Mouse (Mus musculus): ENCODE measurements at regions not wholly inside any gene's neighbourhood (a gene's known extent, or its start where the extent isn't known, plus 50 kb on each side); places are given as distances from the start of the nearest gene placed in this dataset.
A peak's percentile ranks its signal among the peaks of the same experiment; 100 is the strongest.

DNA sequence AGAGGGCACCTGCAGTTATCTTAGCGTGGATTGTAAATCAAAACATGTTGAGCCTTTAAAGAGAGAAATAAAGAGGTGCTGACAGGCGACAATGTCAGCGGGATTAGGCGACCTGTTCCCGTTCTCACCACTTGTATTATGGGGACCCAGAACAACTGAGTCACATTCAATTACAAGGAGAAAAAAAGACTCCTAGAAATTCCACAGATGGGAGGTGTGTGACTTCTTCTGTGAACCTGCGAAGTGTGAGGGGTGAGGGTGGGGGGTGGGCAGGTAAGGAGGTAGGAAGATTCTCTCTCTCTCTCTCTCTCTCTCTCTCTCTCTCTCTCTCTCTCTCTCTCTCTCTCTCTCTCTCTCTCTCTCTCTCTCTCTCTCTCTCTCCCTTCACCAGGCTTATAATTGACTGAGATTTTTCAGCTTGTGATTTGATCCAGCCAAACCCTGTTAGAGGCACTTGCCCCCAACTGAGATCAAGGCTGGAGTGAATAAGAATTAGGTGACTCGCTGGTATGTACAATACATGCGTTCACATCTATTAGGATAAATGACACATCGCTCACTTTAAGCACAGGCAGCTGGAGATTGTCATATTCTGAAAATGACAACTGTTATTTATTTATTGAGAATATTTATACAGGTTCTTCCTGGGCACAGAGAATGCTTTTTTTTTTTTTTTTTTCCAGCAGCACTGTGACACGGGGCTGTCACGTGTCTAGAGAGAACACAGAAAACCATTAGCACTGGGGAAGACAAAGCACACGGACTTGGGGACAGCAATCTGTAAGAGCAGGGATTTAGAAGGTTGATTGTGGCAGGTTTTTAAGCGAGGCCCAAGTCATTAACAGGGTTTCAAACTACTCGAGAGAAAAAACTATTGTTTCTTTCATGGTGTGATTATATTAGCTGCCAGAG is 119.2 kb downstream of the Sem1 start:
- Histone ChIP-seq H3K27ac (ENCODE audit: low read length) (no peak overlapping the region; the same call in 1 of the 2 replicates), H3K4me2 (ENCODE audit: low read length) (peak overlapping the region; percentile 45), H3K9me3 (replicated peaks; ENCODE audit: control insufficient read depth, low read length, poor library complexity, severe bottlenecking) (no peaks in the 10 kb centered on the region), H3K36me3 (ENCODE audit: control insufficient read depth, insufficient read depth, low read length) (no peaks in the 10 kb centered on the region), H3K27me3 (ENCODE audit: control insufficient read depth, insufficient read depth, low read depth, low read length) (no peaks in the 10 kb centered on the region), H3K4me1 (ENCODE audit: control insufficient read depth, insufficient read depth, low read length) (peaks cover 15% of the 10 kb centered on the region), H3K9ac (ENCODE audit: low read depth, low read length) (0 out of 2 replicates have a peak overlapping the region, but pooled peaks have one; percentile 10), H3K4me3 (ENCODE audit: low read depth, low read length) (no peak overlapping the region)
- WGBS = 8% methylated on average over 14 of the region's 14 CpGs
- ATAC-seq = peak; percentile 87

GRCm38 (mm10) chr6:6457726-6458125 is 120.7 kb downstream of the Sem1 start:
- Histone ChIP-seq H3K4me2 (ENCODE audit: low read length) (no peak overlapping the region), H3K27ac (ENCODE audit: low read length) (no peak overlapping the region), H3K9ac (ENCODE audit: low read depth, low read length) (no peak overlapping the region), H3K27me3 (ENCODE audit: control insufficient read depth, insufficient read depth, low read depth, low read length) (no peaks in the 10 kb centered on the region), H3K4me3 (ENCODE audit: low read depth, low read length) (no peak overlapping the region), H3K4me1 (ENCODE audit: control insufficient read depth, insufficient read depth, low read length) (peaks cover 8% of the 10 kb centered on the region), H3K36me3 (ENCODE audit: control insufficient read depth, insufficient read depth, low read length) (no peaks in the 10 kb centered on the region), H3K9me3 (replicated peaks; ENCODE audit: control insufficient read depth, low read length, poor library complexity, severe bottlenecking) (no peaks in the 10 kb centered on the region)
- 71% methylated on average over 4 of the region's 4 CpGs for WGBS
- no peak for ATAC-seq

- Histone ChIP-seq H3K9ac (ENCODE audit: low read depth, low read length) (no peak overlapping the region), H3K9me3 (replicated peaks; ENCODE audit: control insufficient read depth, low read length, poor library complexity, severe bottlenecking) (no peaks in the 10 kb centered on the region), H3K4me3 (ENCODE audit: low read depth, low read length) (no peak overlapping the region), H3K4me1 (ENCODE audit: control insufficient read depth, insufficient read depth, low read length) (peaks cover 8% of the 10 kb centered on the region), H3K4me2 (ENCODE audit: low read length) (no peak overlapping the region), H3K27ac (ENCODE audit: low read length) (no peak overlapping the region), H3K27me3 (ENCODE audit: control insufficient read depth, insufficient read depth, low read depth, low read length) (no peaks in the 10 kb centered on the region), H3K36me3 (ENCODE audit: control insufficient read depth, insufficient read depth, low read length) (no peaks in the 10 kb centered on the region)
- WGBS = 90% methylated on average over 5 of the region's 5 CpGs
- no peak for ATAC-seq
Observed at GRCm38 (mm10) chr6:6457001-6457400, 121.5 kb downstream of the Sem1 start.

GRCm38 (mm10) chr6:6455566-6455965 is 122.9 kb downstream of the Sem1 start:
- Histone ChIP-seq H3K36me3 (ENCODE audit: control insufficient read depth, insufficient read depth, low read length) (no peaks in the 10 kb centered on the region), H3K4me3 (ENCODE audit: low read depth, low read length) (no peak overlapping the region), H3K4me2 (ENCODE audit: low read length) (no peak overlapping the region), H3K4me1 (ENCODE audit: control insufficient read depth, insufficient read depth, low read length) (peaks cover 8% of the 10 kb centered on the region), H3K9me3 (replicated peaks; ENCODE audit: control insufficient read depth, low read length, poor library complexity, severe bottlenecking) (no peaks in the 10 kb centered on the region), H3K9ac (ENCODE audit: low read depth, low read length) (no peak overlapping the region), H3K27ac (ENCODE audit: low read length) (no peak overlapping the region), H3K27me3 (ENCODE audit: control insufficient read depth, insufficient read depth, low read depth, low read length) (no peaks in the 10 kb centered on the region)
- WGBS = 75% methylated on average over 5 of the region's 5 CpGs
- ATAC-seq = no peak

GRCm38 (mm10) chr6:6454396-6454795 is 124.1 kb downstream of the Sem1 start:
- Histone ChIP-seq H3K9me3 (replicated peaks; ENCODE audit: control insufficient read depth, low read length, poor library complexity, severe bottlenecking) (no peaks in the 10 kb centered on the region), H3K9ac (ENCODE audit: low read depth, low read length) (no peak overlapping the region), H3K4me2 (ENCODE audit: low read length) (no peak overlapping the region), H3K4me1 (ENCODE audit: control insufficient read depth, insufficient read depth, low read length) (peaks cover 1% of the 10 kb centered on the region), H3K36me3 (ENCODE audit: control insufficient read depth, insufficient read depth, low read length) (no peaks in the 10 kb centered on the region), H3K27me3 (ENCODE audit: control insufficient read depth, insufficient read depth, low read depth, low read length) (no peaks in the 10 kb centered on the region), H3K4me3 (ENCODE audit: low read depth, low read length) (no peak overlapping the region), H3K27ac (ENCODE audit: low read length) (no peak overlapping the region)
- 45% methylated on average over 2 of the region's 2 CpGs for WGBS
- ATAC-seq = no peak

GRCm38 (mm10) chr6:6434855-6435254 is 143.6 kb downstream of the Sem1 start:
- ATAC-seq = no peak
- Histone ChIP-seq H3K27ac (ENCODE audit: low read length) (no peak overlapping the region), H3K4me3 (ENCODE audit: low read depth, low read length) (no peak overlapping the region), H3K9me3 (replicated peaks; ENCODE audit: control insufficient read depth, low read length, poor library complexity, severe bottlenecking) (no peaks in the 10 kb centered on the region), H3K9ac (ENCODE audit: low read depth, low read length) (no peak overlapping the region), H3K4me2 (ENCODE audit: low read length) (no peak overlapping the region), H3K27me3 (ENCODE audit: control insufficient read depth, insufficient read depth, low read depth, low read length) (no peaks in the 10 kb centered on the region), H3K4me1 (ENCODE audit: control insufficient read depth, insufficient read depth, low read length) (no peaks in the 10 kb centered on the region), H3K36me3 (ENCODE audit: control insufficient read depth, insufficient read depth, low read length) (no peaks in the 10 kb centered on the region)
- 74% methylated on average over 3 of the region's 3 CpGs for WGBS

- Histone ChIP-seq H3K36me3 (ENCODE audit: control insufficient read depth, insufficient read depth, low read length) (no peaks in the 10 kb centered on the region), H3K4me2 (ENCODE audit: low read length) (no peak overlapping the region), H3K4me3 (ENCODE audit: low read depth, low read length) (no peak overlapping the region), H3K27ac (ENCODE audit: low read length) (no peak overlapping the region), H3K27me3 (ENCODE audit: control insufficient read depth, insufficient read depth, low read depth, low read length) (no peaks in the 10 kb centered on the region), H3K9me3 (replicated peaks; ENCODE audit: control insufficient read depth, low read length, poor library complexity, severe bottlenecking) (no peaks in the 10 kb centered on the region), H3K9ac (ENCODE audit: low read depth, low read length) (no peak overlapping the region), H3K4me1 (ENCODE audit: control insufficient read depth, insufficient read depth, low read length) (no peaks in the 10 kb centered on the region)
- ATAC-seq = no peak
- 79% methylated on average over 5 of the region's 5 CpGs for WGBS
Observed at GRCm38 (mm10) chr6:6434261-6434802, 144.1 kb downstream of the Sem1 start.

- Histone ChIP-seq H3K9me3 (replicated peaks; ENCODE audit: control insufficient read depth, low read length, poor library complexity, severe bottlenecking) (no peaks in the 10 kb centered on the region), H3K4me2 (ENCODE audit: low read length) (no peak overlapping the region), H3K9ac (ENCODE audit: low read depth, low read length) (no peak overlapping the region), H3K4me3 (ENCODE audit: low read depth, low read length) (no peak overlapping the region), H3K27ac (ENCODE audit: low read length) (no peak overlapping the region), H3K27me3 (ENCODE audit: control insufficient read depth, insufficient read depth, low read depth, low read length) (no peaks in the 10 kb centered on the region), H3K36me3 (ENCODE audit: control insufficient read depth, insufficient read depth, low read length) (no peaks in the 10 kb centered on the region), H3K4me1 (ENCODE audit: control insufficient read depth, insufficient read depth, low read length) (no peaks in the 10 kb centered on the region)
- no peak for ATAC-seq
- 85% methylated on average over 6 of the region's 6 CpGs for WGBS
Observed at GRCm38 (mm10) chr6:6433179-6433578, 145.3 kb downstream of the Sem1 start.
